Mouse (Mus musculus): ENCODE measurements around the gene Myo15b. TPM values are rescaled to one million over a fixed set of nuclear protein-coding genes. Genes with fewer than 3 reads are reported as not detected.

Myo15b gene
- polyA plus RNA-seq, 1 experiment from 2014 or later = 0.83 TPM

- H3K36me3 ChIP-seq (ENCODE audit: control insufficient read depth, insufficient read depth, low read length) = no peaks in the 10 kb centered on the region
- no peak overlapping the region for H3K4me2 ChIP-seq (ENCODE audit: low read depth, low read length)
- ATAC-seq (ENCODE audit: low read depth) = no peak
- no peaks in the 10 kb centered on the region for H3K9me3 ChIP-seq (ENCODE audit: control insufficient read depth, low read length)
- H3K27ac ChIP-seq (ENCODE audit: low read length) = peak overlapping the region; percentile 84
- 73% methylated on average over 22 of the region's 22 CpGs for WGBS
- H3K4me1 ChIP-seq (replicated peaks; ENCODE audit: control insufficient read depth, insufficient read depth, low read length) = peaks cover 70% of the 10 kb centered on the region
- no peak overlapping the region; the same call in 1 of the 2 replicates for H3K9ac ChIP-seq (ENCODE audit: low read length)
- no peak overlapping the region for H3K4me3 ChIP-seq (ENCODE audit: low read length)
- no peaks in the 10 kb centered on the region for H3K27me3 ChIP-seq (ENCODE audit: control insufficient read depth, insufficient read depth, low read depth, low read length)
These were observed 20.4 kb upstream of the Myo15b start for GRCm38 (mm10) chr11:115837606-115838345.

DNA sequence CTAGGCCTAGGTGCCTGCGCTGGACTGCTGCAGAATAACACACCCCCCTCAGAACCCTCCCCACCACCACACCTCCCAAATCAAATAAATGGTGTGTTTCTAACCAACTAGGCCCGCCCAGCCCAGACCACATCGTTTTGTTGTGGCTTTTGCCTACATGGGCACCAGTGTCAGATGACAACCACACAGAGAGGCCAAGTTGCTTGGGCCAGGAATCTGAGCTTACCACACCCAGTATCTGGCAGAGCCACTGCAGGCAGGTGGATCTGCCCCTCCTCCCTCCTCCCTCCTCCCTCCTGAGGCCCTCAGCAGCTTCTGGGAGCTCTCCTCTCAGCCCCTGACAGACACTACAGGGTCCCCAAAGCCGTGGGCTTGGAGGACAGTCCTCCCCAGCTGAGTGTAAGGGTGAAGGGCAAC, 19.3 kb upstream of the Myo15b start:
- Histone ChIP-seq H3K9me3 (ENCODE audit: control insufficient read depth, low read length) (no peaks in the 10 kb centered on the region), H3K27ac (ENCODE audit: low read length) (peak overlapping the region; percentile 84), H3K36me3 (ENCODE audit: control insufficient read depth, insufficient read depth, low read length) (no peaks in the 10 kb centered on the region), H3K4me3 (ENCODE audit: low read length) (no peak overlapping the region), H3K4me1 (replicated peaks; ENCODE audit: control insufficient read depth, insufficient read depth, low read length) (peaks cover 68% of the 10 kb centered on the region), H3K9ac (ENCODE audit: low read length) (no peak overlapping the region), H3K27me3 (ENCODE audit: control insufficient read depth, insufficient read depth, low read depth, low read length) (no peaks in the 10 kb centered on the region), H3K4me2 (ENCODE audit: low read depth, low read length) (no peak overlapping the region)
- 24% methylated on average over 4 of the region's 4 CpGs for WGBS
- ATAC-seq (ENCODE audit: low read depth) = peak; percentile 20; the same call in 1 of the 2 replicates

DNA sequence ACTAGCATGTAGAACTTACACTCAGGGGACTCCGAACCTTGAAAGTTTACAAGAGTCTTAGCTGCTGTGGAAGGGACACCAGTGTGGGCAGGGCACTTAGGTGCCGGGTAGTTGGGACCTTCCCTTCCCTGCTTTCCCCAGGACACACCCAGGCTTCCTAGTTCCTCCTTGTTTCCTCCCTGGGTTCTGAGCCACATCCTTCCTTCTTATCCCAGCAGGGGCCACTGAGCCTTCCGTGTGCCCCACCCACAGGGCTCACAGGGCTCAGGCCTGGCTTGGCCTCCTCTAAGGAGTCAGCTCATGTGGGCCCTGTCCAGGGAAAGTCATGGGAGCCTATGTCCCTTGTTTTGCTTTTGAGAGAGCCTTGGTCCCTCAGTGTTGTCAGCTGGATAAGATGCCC, 18.5 kb upstream of the Myo15b start:
- no peak overlapping the region for H3K4me2 ChIP-seq (ENCODE audit: low read depth, low read length)
- no peaks in the 10 kb centered on the region for H3K27me3 ChIP-seq (ENCODE audit: control insufficient read depth, insufficient read depth, low read depth, low read length)
- no peak for ATAC-seq (ENCODE audit: low read depth)
- peaks cover 68% of the 10 kb centered on the region for H3K4me1 ChIP-seq (replicated peaks; ENCODE audit: control insufficient read depth, insufficient read depth, low read length)
- no peak overlapping the region for H3K4me3 ChIP-seq (ENCODE audit: low read length)
- H3K27ac ChIP-seq (ENCODE audit: low read length) = peak overlapping the region; percentile 84
- H3K9me3 ChIP-seq (ENCODE audit: control insufficient read depth, low read length) = no peaks in the 10 kb centered on the region
- WGBS = 56% methylated on average over 3 of the region's 3 CpGs
- no peaks in the 10 kb centered on the region for H3K36me3 ChIP-seq (ENCODE audit: control insufficient read depth, insufficient read depth, low read length)
- 0 out of 2 replicates have a peak overlapping the region, but pooled peaks have one; percentile 29 for H3K9ac ChIP-seq (ENCODE audit: low read length)

DNA sequence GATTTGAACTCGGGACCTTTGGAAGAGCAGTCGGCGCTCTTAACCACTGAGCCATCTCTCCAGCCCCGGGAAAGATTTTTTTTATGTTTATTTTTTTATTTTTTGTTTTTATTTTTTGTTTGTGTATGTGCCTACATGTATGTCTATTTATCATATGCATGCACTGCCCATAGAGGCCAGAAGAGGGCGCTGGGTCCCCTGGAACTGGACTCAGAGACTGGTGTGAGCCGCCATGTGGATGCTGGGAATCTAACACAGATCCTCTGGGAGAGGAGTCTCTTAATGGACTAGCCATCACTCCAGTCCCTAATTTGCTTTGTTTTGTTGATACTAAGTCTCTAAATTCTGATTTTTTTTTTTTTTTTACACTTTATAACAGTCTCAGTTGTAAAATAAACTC, 17.2 kb upstream of the Myo15b start:
- Histone ChIP-seq H3K4me1 (replicated peaks; ENCODE audit: control insufficient read depth, insufficient read depth, low read length) (peaks cover 60% of the 10 kb centered on the region), H3K4me2 (ENCODE audit: low read depth, low read length) (no peak overlapping the region), H3K27me3 (ENCODE audit: control insufficient read depth, insufficient read depth, low read depth, low read length) (no peaks in the 10 kb centered on the region), H3K9me3 (ENCODE audit: control insufficient read depth, low read length) (peaks cover 6% of the 10 kb centered on the region), H3K9ac (ENCODE audit: low read length) (no peak overlapping the region), H3K4me3 (ENCODE audit: low read length) (no peak overlapping the region), H3K36me3 (ENCODE audit: control insufficient read depth, insufficient read depth, low read length) (peaks cover 10% of the 10 kb centered on the region), H3K27ac (ENCODE audit: low read length) (peak overlapping the region; percentile 94)
- WGBS = 83% methylated on average over 6 of the region's 6 CpGs
- ATAC-seq (ENCODE audit: low read depth) = no peak

DNA sequence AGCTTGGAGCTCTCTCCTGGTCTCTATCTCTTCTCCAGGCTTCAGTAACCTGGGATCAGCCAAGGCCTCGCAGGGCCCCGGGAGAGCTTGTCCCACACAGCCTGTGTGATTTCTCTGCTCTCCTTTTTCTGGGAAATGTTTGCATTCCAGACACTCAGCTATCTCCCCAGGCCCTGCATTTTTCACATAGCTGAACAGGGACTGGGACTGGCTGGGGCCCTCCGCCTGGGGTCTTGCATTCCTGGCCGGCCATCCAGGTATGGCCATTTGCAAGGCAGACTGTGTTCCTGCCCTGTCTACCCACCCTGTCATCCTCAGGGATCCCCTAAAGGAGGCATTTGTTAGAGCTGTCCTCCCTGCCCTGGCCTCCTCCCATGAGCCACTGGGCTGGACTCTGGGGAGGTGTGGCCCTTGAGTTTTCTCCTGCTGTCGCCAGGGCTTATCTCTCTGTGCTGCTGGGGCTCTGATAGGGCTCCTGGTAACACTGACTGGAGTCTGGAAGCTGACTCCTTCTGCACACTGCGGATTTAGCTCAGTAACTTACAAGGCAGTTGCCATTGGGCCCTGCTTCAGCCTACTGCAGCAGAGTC, 16.1 kb upstream of the Myo15b start:
- ATAC-seq (ENCODE audit: low read depth) = peak; percentile 67
- Histone ChIP-seq H3K4me1 (replicated peaks; ENCODE audit: control insufficient read depth, insufficient read depth, low read length) (peaks cover 58% of the 10 kb centered on the region), H3K27me3 (ENCODE audit: control insufficient read depth, insufficient read depth, low read depth, low read length) (no peaks in the 10 kb centered on the region), H3K36me3 (ENCODE audit: control insufficient read depth, insufficient read depth, low read length) (peaks cover 13% of the 10 kb centered on the region), H3K9me3 (ENCODE audit: control insufficient read depth, low read length) (peaks cover 6% of the 10 kb centered on the region), H3K4me3 (ENCODE audit: low read length) (no peak overlapping the region), H3K4me2 (ENCODE audit: low read depth, low read length) (0 out of 2 replicates have a peak overlapping the region, but pooled peaks have one; percentile 9), H3K9ac (ENCODE audit: low read length) (peak overlapping the region; percentile 6), H3K27ac (ENCODE audit: low read length) (peak overlapping the region; percentile 94)
- 13% methylated on average over 6 of the region's 6 CpGs for WGBS

- H3K9ac ChIP-seq (ENCODE audit: low read length) = no peak overlapping the region
- peaks cover 48% of the 10 kb centered on the region for H3K4me1 ChIP-seq (replicated peaks; ENCODE audit: control insufficient read depth, insufficient read depth, low read length)
- 76% methylated on average over 12 of the region's 14 CpGs for WGBS
- H3K4me2 ChIP-seq (ENCODE audit: low read depth, low read length) = no peak overlapping the region
- H3K9me3 ChIP-seq (ENCODE audit: control insufficient read depth, low read length) = peaks cover 6% of the 10 kb centered on the region
- no peaks in the 10 kb centered on the region for H3K27me3 ChIP-seq (ENCODE audit: control insufficient read depth, insufficient read depth, low read depth, low read length)
- H3K4me3 ChIP-seq (ENCODE audit: low read length) = no peak overlapping the region
- H3K36me3 ChIP-seq (ENCODE audit: control insufficient read depth, insufficient read depth, low read length) = peaks cover 16% of the 10 kb centered on the region
- ATAC-seq (ENCODE audit: low read depth) = no peak
- H3K27ac ChIP-seq (ENCODE audit: low read length) = peak overlapping the region; percentile 94
These were observed 14.9 kb upstream of the Myo15b start for GRCm38 (mm10) chr11:115843141-115843890.

- peak; percentile 34; the same call in 1 of the 2 replicates for ATAC-seq (ENCODE audit: low read depth)
- Histone ChIP-seq H3K36me3 (ENCODE audit: control insufficient read depth, insufficient read depth, low read length) (peaks cover 19% of the 10 kb centered on the region), H3K27ac (ENCODE audit: low read length) (peak overlapping the region; percentile 55), H3K9me3 (ENCODE audit: control insufficient read depth, low read length) (peaks cover 6% of the 10 kb centered on the region), H3K4me2 (ENCODE audit: low read depth, low read length) (no peak overlapping the region), H3K4me3 (ENCODE audit: low read length) (no peak overlapping the region), H3K27me3 (ENCODE audit: control insufficient read depth, insufficient read depth, low read depth, low read length) (no peaks in the 10 kb centered on the region), H3K4me1 (replicated peaks; ENCODE audit: control insufficient read depth, insufficient read depth, low read length) (peaks cover 43% of the 10 kb centered on the region), H3K9ac (ENCODE audit: low read length) (no peak overlapping the region)
- WGBS = 67% methylated on average over 5 of the region's 5 CpGs
These were observed 14.3 kb upstream of the Myo15b start for GRCm38 (mm10) chr11:115843891-115844239.

DNA sequence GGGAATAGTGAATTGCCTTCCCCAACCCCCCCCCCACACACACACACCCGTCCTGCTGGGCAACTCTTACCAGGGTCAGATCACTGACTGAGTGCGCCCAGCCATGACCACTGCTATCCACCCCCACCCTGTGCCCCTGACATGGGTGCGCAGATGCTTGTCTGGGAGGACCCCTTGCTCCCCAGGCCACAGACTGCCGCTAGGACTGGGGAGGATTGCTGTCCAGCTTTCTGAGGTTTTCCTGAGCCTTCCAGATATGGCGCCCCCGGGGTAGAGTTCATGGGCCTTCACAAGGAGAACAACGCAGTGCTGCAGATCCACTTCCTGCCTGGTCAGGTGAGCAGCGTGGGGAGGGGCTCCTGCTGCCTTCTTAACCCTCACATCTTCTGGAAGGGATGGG, 14.0 kb upstream of the Myo15b start:
- H3K36me3 ChIP-seq (ENCODE audit: control insufficient read depth, insufficient read depth, low read length) = peaks cover 19% of the 10 kb centered on the region
- H3K4me1 ChIP-seq (replicated peaks; ENCODE audit: control insufficient read depth, insufficient read depth, low read length) = peaks cover 39% of the 10 kb centered on the region
- no peaks in the 10 kb centered on the region for H3K27me3 ChIP-seq (ENCODE audit: control insufficient read depth, insufficient read depth, low read depth, low read length)
- no peak overlapping the region for H3K4me2 ChIP-seq (ENCODE audit: low read depth, low read length)
- H3K4me3 ChIP-seq (ENCODE audit: low read length) = no peak overlapping the region
- peaks cover 6% of the 10 kb centered on the region for H3K9me3 ChIP-seq (ENCODE audit: control insufficient read depth, low read length)
- 61% methylated on average over 8 of the region's 8 CpGs for WGBS
- no peak overlapping the region for H3K9ac ChIP-seq (ENCODE audit: low read length)
- no peak for ATAC-seq (ENCODE audit: low read depth)
- H3K27ac ChIP-seq (ENCODE audit: low read length) = peak overlapping the region; percentile 55

DNA sequence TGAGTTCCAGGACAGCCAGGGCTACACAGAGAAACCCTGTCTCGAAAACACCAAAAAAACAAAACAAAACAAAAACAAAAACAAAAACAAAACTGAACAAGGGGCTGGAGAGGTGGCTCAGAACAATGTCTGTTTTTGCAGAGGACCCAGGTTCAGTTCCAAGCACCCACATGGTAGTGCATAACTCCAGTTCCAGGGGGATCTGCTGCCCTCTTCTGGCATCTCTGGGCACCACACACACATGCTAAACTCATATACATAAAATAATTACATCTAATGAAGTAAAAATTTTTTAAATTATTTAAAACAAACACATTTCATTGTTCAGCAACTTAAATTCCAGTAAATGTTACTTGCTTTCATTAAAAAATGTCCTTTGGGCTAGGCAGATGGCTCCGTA, 12.4 kb upstream of the Myo15b start:
- H3K4me3 ChIP-seq (ENCODE audit: low read length) = no peak overlapping the region
- no peak overlapping the region for H3K9ac ChIP-seq (ENCODE audit: low read length)
- ATAC-seq (ENCODE audit: low read depth) = no peak
- WGBS = 90% methylated on average over 2 of the region's 2 CpGs
- H3K4me1 ChIP-seq (replicated peaks; ENCODE audit: control insufficient read depth, insufficient read depth, low read length) = peaks cover 29% of the 10 kb centered on the region
- H3K27ac ChIP-seq (ENCODE audit: low read length) = no peak overlapping the region
- no peaks in the 10 kb centered on the region for H3K27me3 ChIP-seq (ENCODE audit: control insufficient read depth, insufficient read depth, low read depth, low read length)
- H3K36me3 ChIP-seq (ENCODE audit: control insufficient read depth, insufficient read depth, low read length) = peaks cover 25% of the 10 kb centered on the region
- H3K9me3 ChIP-seq (ENCODE audit: control insufficient read depth, low read length) = peaks cover 6% of the 10 kb centered on the region
- no peak overlapping the region for H3K4me2 ChIP-seq (ENCODE audit: low read depth, low read length)

Data from lung, embryonic 16.5 days (tissue).